Mouse (Mus musculus): ENCODE data around the gene Chst1.

Chst1 gene

DNA sequence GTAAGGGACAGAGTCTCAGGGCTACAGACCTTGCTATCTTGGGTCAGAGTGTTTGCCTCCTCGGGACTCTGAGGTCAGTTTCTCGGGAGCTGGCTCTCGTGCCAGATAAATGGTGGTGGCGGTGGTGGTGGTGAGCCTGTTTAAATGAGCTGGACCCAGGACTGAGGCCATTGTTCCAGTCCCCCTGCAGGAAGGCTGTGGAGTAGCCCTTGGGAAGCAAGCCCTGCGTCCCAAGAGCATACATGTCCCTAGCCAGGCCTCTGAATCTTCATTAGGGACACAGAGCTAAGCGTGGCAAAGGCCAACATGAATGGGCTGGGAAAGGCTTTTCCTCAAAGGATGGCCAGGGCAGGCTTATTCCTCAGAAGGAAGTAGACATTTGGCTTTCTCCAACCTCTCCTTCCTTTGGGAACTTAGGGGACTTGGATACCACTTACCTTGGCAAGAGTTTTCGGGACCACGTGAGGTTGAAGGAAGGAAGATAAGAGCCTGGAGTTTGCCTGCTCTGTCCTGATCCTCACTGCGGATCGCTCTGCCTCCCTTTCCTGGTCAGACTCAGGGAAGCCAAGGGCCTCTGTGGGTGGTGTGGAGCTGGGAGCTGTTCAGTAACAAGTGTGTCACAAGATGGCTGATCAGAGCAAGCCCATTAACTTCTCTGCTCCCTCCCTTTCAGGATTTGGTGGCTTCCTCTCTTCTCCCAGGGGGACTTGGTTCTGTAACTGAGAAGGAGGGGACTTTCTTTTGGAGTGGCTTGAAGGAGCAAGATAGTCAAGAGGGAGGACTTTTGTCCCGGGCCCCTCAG is 4.4 kb upstream of the Chst1 start:
- TF ChIP-seq CTCF (conservative IDR thresholded peaks at IDR 0.05; ENCODE audit: low read length) (no peak), NANOG (IDR thresholded peaks at IDR 0.05; ENCODE audit: borderline replicate concordance, low read length) (no peak), POU5F1 (IDR thresholded peaks at IDR 0.05; ENCODE audit: borderline replicate concordance, low read length) (no peak)
- H3K36me3 ChIP-seq (ENCODE audit: insufficient read depth, low read length): no peaks in the 10 kb centered on the region
- peaks cover 4% of the 10 kb centered on the region; the same call in 1 of the 2 replicates for H3K4me1 ChIP-seq (replicated peaks; ENCODE audit: low read depth, low read length)
- H3K9me3 ChIP-seq (ENCODE audit: low read length): no peaks in the 10 kb centered on the region
- no peak overlapping the region for H3K4me3 ChIP-seq (replicated peaks; ENCODE audit: low read length)
- H3K27me3 ChIP-seq (ENCODE audit: insufficient read depth, low read length): peaks cover 58% of the 10 kb centered on the region

GRCm38 (mm10) chr2:92597291-92597690 is 2.2 kb upstream of the Chst1 start:
- TF ChIP-seq CTCF (conservative IDR thresholded peaks at IDR 0.05; ENCODE audit: low read length) (peak; percentile 49), NANOG (IDR thresholded peaks at IDR 0.05; ENCODE audit: borderline replicate concordance, low read length) (no peak)
- peaks cover 23% of the 10 kb centered on the region for H3K4me1 ChIP-seq (replicated peaks; ENCODE audit: low read depth, low read length)
- H3K4me3 ChIP-seq (replicated peaks; ENCODE audit: low read length): no peak overlapping the region
- H3K27me3 ChIP-seq (ENCODE audit: insufficient read depth, low read length): peaks cover 75% of the 10 kb centered on the region
- no peaks in the 10 kb centered on the region for H3K36me3 ChIP-seq (ENCODE audit: insufficient read depth, low read length)
- no peaks in the 10 kb centered on the region for H3K9me3 ChIP-seq (ENCODE audit: low read length)

GRCm38 (mm10) chr2:92598941-92599486 is 493 bp upstream of the Chst1 start:
- Histone ChIP-seq H3K4me3 (replicated peaks; ENCODE audit: low read length) (0 out of 2 replicates have a peak overlapping the region, but pooled peaks have one; percentile 17), H3K9me3 (ENCODE audit: low read length) (no peaks in the 10 kb centered on the region), H3K4me1 (replicated peaks; ENCODE audit: low read depth, low read length) (peaks cover 29% of the 10 kb centered on the region), H3K36me3 (ENCODE audit: insufficient read depth, low read length) (no peaks in the 10 kb centered on the region), H3K27me3 (ENCODE audit: insufficient read depth, low read length) (peaks cover 88% of the 10 kb centered on the region)
- TF ChIP-seq NANOG (IDR thresholded peaks at IDR 0.05; ENCODE audit: borderline replicate concordance, low read length) (no peak), POU5F1 (IDR thresholded peaks at IDR 0.05; ENCODE audit: borderline replicate concordance, low read length) (no peak), CTCF (conservative IDR thresholded peaks at IDR 0.05; ENCODE audit: low read length) (no peak)

GRCm38 (mm10) chr2:92600348-92600670 is 802 bp downstream of the Chst1 start:
- TF ChIP-seq NANOG (IDR thresholded peaks at IDR 0.05; ENCODE audit: borderline replicate concordance, low read length): no peak
- no peak for TF ChIP-seq CTCF (conservative IDR thresholded peaks at IDR 0.05; ENCODE audit: low read length)
- TF ChIP-seq POU5F1 (IDR thresholded peaks at IDR 0.05; ENCODE audit: borderline replicate concordance, low read length): no peak
- Histone ChIP-seq H3K4me3 (replicated peaks; ENCODE audit: low read length) (peak overlapping the region; percentile 78), H3K27me3 (ENCODE audit: insufficient read depth, low read length) (peaks cover 86% of the 10 kb centered on the region), H3K36me3 (ENCODE audit: insufficient read depth, low read length) (no peaks in the 10 kb centered on the region), H3K9me3 (ENCODE audit: low read length) (no peaks in the 10 kb centered on the region), H3K4me1 (replicated peaks; ENCODE audit: low read depth, low read length) (peaks cover 29% of the 10 kb centered on the region)

DNA sequence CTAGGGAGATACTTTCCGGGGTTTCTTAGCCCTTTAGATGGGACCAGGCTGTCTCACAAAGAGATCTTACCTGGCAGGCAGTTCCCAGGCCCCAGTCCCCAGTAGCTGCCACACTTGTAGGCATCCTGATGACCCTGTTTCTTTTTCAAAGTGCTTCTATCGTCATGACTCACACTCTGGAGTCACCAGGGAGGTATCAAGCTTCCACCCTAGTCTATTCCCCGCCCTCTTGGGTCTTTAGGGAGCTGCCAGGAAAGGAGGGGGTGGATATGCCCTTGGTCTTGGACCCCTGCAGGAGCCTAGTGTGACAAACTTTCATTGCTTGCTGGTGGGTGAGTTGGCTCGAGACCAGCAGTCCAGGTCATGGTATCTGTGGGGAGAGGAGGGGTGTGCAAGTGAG is 1.7 kb downstream of the Chst1 start:
- Histone ChIP-seq H3K27me3 (ENCODE audit: insufficient read depth, low read length) (peaks cover 85% of the 10 kb centered on the region), H3K36me3 (ENCODE audit: insufficient read depth, low read length) (no peaks in the 10 kb centered on the region), H3K4me3 (replicated peaks; ENCODE audit: low read length) (no peak overlapping the region), H3K9me3 (ENCODE audit: low read length) (no peaks in the 10 kb centered on the region), H3K4me1 (replicated peaks; ENCODE audit: low read depth, low read length) (peaks cover 33% of the 10 kb centered on the region)
- no peak for TF ChIP-seq CTCF (conservative IDR thresholded peaks at IDR 0.05; ENCODE audit: low read length)

DNA sequence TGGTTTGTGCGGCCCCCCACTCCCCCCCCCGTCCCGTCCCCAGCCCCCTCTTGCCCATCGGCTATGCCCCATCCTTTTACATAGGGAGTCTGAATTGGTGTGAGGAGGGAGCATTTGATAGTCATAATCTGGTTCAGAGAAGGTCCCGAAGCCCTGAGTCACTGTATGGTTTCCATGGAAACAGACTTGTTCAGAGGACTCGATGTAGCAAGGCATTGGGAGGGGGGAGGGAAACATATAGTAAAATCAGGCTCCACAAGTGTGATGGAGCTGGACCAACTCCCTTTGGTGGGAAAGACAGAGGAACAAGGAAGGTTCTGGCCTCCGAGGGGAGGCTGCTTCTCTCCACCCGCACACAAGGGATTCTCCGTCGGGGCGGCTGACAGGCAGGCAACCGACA is 2.6 kb downstream of the Chst1 start:
- Histone ChIP-seq H3K4me1 (replicated peaks; ENCODE audit: low read depth, low read length) (peaks cover 36% of the 10 kb centered on the region), H3K36me3 (ENCODE audit: insufficient read depth, low read length) (no peaks in the 10 kb centered on the region), H3K27me3 (ENCODE audit: insufficient read depth, low read length) (peaks cover 83% of the 10 kb centered on the region), H3K9me3 (ENCODE audit: low read length) (no peaks in the 10 kb centered on the region), H3K4me3 (replicated peaks; ENCODE audit: low read length) (no peak overlapping the region)
- TF ChIP-seq POU5F1 (IDR thresholded peaks at IDR 0.05; ENCODE audit: borderline replicate concordance, low read length) (no peak), NANOG (IDR thresholded peaks at IDR 0.05; ENCODE audit: borderline replicate concordance, low read length) (no peak), CTCF (conservative IDR thresholded peaks at IDR 0.05; ENCODE audit: low read length) (no peak)

- no peak overlapping the region for H3K4me3 ChIP-seq (replicated peaks; ENCODE audit: low read length)
- H3K27me3 ChIP-seq (ENCODE audit: insufficient read depth, low read length): peaks cover 89% of the 10 kb centered on the region
- H3K36me3 ChIP-seq (ENCODE audit: insufficient read depth, low read length): no peaks in the 10 kb centered on the region
- no peaks in the 10 kb centered on the region for H3K9me3 ChIP-seq (ENCODE audit: low read length)
- TF ChIP-seq POU5F1 (IDR thresholded peaks at IDR 0.05; ENCODE audit: borderline replicate concordance, low read length): no peak
- TF ChIP-seq CTCF (conservative IDR thresholded peaks at IDR 0.05; ENCODE audit: low read length): no peak
- no peak for TF ChIP-seq NANOG (IDR thresholded peaks at IDR 0.05; ENCODE audit: borderline replicate concordance, low read length)
- H3K4me1 ChIP-seq (replicated peaks; ENCODE audit: low read depth, low read length): peaks cover 36% of the 10 kb centered on the region
Measured at GRCm38 (mm10) chr2:92603591-92603990, 4.1 kb downstream of the Chst1 start.

GRCm38 (mm10) chr2:92604565-92604964 is 5.1 kb downstream of the Chst1 start:
- no peak for TF ChIP-seq POU5F1 (IDR thresholded peaks at IDR 0.05; ENCODE audit: borderline replicate concordance, low read length)
- no peak for TF ChIP-seq CTCF (conservative IDR thresholded peaks at IDR 0.05; ENCODE audit: low read length)
- TF ChIP-seq NANOG (IDR thresholded peaks at IDR 0.05; ENCODE audit: borderline replicate concordance, low read length): no peak
- no peaks in the 10 kb centered on the region for H3K36me3 ChIP-seq (ENCODE audit: insufficient read depth, low read length)

DNA sequence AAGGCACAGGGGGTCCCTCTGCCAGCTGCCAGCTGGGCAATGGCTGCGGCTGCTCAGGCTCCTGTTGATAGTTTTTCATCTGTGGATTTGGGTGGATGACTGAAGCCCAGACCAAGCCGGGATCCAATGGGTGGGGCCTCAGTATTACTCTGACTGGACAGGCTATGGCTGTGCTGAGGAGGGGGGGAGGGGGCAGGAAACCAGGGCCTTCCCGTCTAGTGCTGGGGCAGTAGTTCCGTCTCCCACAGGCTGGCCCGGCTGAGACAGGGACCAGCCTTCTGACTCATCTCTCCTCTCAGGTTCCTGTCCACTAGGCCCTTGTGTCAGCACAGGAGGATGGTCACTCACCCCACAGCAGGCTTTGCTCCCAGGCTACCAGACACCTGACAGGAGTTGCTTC is 6.5 kb downstream of the Chst1 start:
- Histone ChIP-seq H3K27me3 (ENCODE audit: insufficient read depth, low read length) (peaks cover 71% of the 10 kb centered on the region), H3K4me1 (replicated peaks; ENCODE audit: low read depth, low read length) (peaks cover 23% of the 10 kb centered on the region), H3K36me3 (ENCODE audit: insufficient read depth, low read length) (no peaks in the 10 kb centered on the region), H3K9me3 (ENCODE audit: low read length) (no peaks in the 10 kb centered on the region), H3K4me3 (replicated peaks; ENCODE audit: low read length) (no peak overlapping the region)
- TF ChIP-seq CTCF (conservative IDR thresholded peaks at IDR 0.05; ENCODE audit: low read length) (no peak), POU5F1 (IDR thresholded peaks at IDR 0.05; ENCODE audit: borderline replicate concordance, low read length) (no peak), NANOG (IDR thresholded peaks at IDR 0.05; ENCODE audit: borderline replicate concordance, low read length) (no peak)

More at GRCm38 (mm10) chr2:92604565-92604964, 5.1 kb downstream of the Chst1 start:
- Histone ChIP-seq H3K27me3 (ENCODE audit: insufficient read depth, low read length) (peaks cover 83% of the 10 kb centered on the region), H3K4me3 (replicated peaks; ENCODE audit: low read length) (no peak overlapping the region), H3K4me1 (replicated peaks; ENCODE audit: low read depth, low read length) (peaks cover 31% of the 10 kb centered on the region), H3K9me3 (ENCODE audit: low read length) (no peaks in the 10 kb centered on the region)

Data from E14TG2a.4 (cell line).